8 mouse cellular contexts compared by ENCODE assay signal in genomic region chr13:34078500-34079280, GRCm38 (mm10). TPM values are rescaled to one million over a fixed set of nuclear protein-coding genes. Genes with fewer than 3 reads are reported as not detected.
DNase-seq lines count a peak whose midpoint lies in the region; ATAC-seq and TF ChIP-seq lines count a peak whose summit lies in the region.

No protein-coding gene starts in this region.

- no peaks in the 10 kb centered on the region for H3K9me3 ChIP-seq in lung, embryonic 15.5 days
- no peaks in the 10 kb centered on the region for H3K9me3 ChIP-seq in forebrain, embryonic 10.5 days
- no peaks in the 10 kb centered on the region for H3K9me3 ChIP-seq in limb, embryonic 14.5 days (ENCODE audit: control insufficient read depth, low read length)
- no peaks in the 10 kb centered on the region for H3K9me3 ChIP-seq in stomach, embryonic 14.5 days (ENCODE audit: control insufficient read depth, low read depth, low read length)

- TF ChIP-seq POLR2A in limb, embryonic 14.5 days (IDR thresholded peaks at IDR 0.05; ENCODE audit: borderline replicate concordance, extremely low read depth, insufficient read depth, insufficient read length) = no peak

- H3K36me3 ChIP-seq in lung, embryonic 15.5 days = 0 out of 2 replicates have a peak, but pooled peaks cover under 1% of the 10 kb centered on the region
- peaks cover 14% of the 10 kb centered on the region for H3K36me3 ChIP-seq in forebrain, embryonic 10.5 days (replicated peaks)
- H3K36me3 ChIP-seq in limb, embryonic 14.5 days (ENCODE audit: control insufficient read depth, insufficient read depth, low read length) = peaks cover 9% of the 10 kb centered on the region; the same call in 1 of the 2 replicates
- H3K36me3 ChIP-seq in stomach, embryonic 14.5 days (ENCODE audit: control insufficient read depth, insufficient read depth, low read length) = peaks cover 3% of the 10 kb centered on the region; the same call in 1 of the 2 replicates

- H3K27ac ChIP-seq in lung, embryonic 15.5 days = no peak overlapping the region
- no peak overlapping the region for H3K27ac ChIP-seq in forebrain, embryonic 10.5 days
- no peak overlapping the region for H3K27ac ChIP-seq in limb, embryonic 14.5 days (replicated peaks; ENCODE audit: low read depth, low read length)
- no peak overlapping the region for H3K27ac ChIP-seq in stomach, embryonic 14.5 days (ENCODE audit: low read length)

- 36% methylated on average over 16 of the region's 16 CpGs for WGBS in lung, embryonic 15.5 days
- 43% methylated on average over 16 of the region's 16 CpGs for WGBS in forebrain, embryonic 10.5 days
- WGBS in limb, embryonic 14.5 days = 16% methylated on average over 16 of the region's 16 CpGs
- WGBS in stomach, embryonic 14.5 days = 40% methylated on average over 16 of the region's 16 CpGs

- peaks cover 16% of the 10 kb centered on the region for H3K4me1 ChIP-seq in lung, embryonic 15.5 days
- peaks cover 28% of the 10 kb centered on the region for H3K4me1 ChIP-seq in forebrain, embryonic 10.5 days
- H3K4me1 ChIP-seq in limb, embryonic 14.5 days (ENCODE audit: control insufficient read depth, insufficient read depth, low read length) = peaks cover 16% of the 10 kb centered on the region
- peaks cover 9% of the 10 kb centered on the region; the same call in 1 of the 2 replicates for H3K4me1 ChIP-seq in stomach, embryonic 14.5 days (ENCODE audit: control insufficient read depth, insufficient read depth, low read length)

- H3K4me2 ChIP-seq in lung, embryonic 15.5 days = peak overlapping the region; percentile 88
- H3K4me2 ChIP-seq in limb, embryonic 14.5 days (replicated peaks; ENCODE audit: low read depth, low read length, severe bottlenecking) = peak overlapping the region; percentile 79
- peak overlapping the region; percentile 78 for H3K4me2 ChIP-seq in stomach, embryonic 14.5 days (replicated peaks; ENCODE audit: low read depth, low read length)

- DNase-seq in lung, adult 18-20 months = no peak
- no peak for DNase-seq in forebrain, embryonic 10.5 days (ENCODE audit: extremely low spot score, low spot score)
- DNase-seq in limb, embryonic 14.5 days (ENCODE audit: low spot score) = no peak
- DNase-seq in layer of hippocampus, adult 11-12 months (ENCODE audit: low spot score) = no peak
- no peak for DNase-seq in MN1 (ENCODE audit: low spot score)
- DNase-seq in left cerebral cortex, postnatal 4 days = no peak

- peak overlapping the region; percentile 67 for H3K4me3 ChIP-seq in lung, embryonic 15.5 days
- H3K4me3 ChIP-seq in forebrain, embryonic 10.5 days = peak overlapping the region; percentile 74
- H3K4me3 ChIP-seq in limb, embryonic 14.5 days (replicated peaks; ENCODE audit: low read length) = peak overlapping the region; percentile 75
- peak overlapping the region; percentile 79; the same call in 1 of the 2 replicates for H3K4me3 ChIP-seq in stomach, embryonic 14.5 days (ENCODE audit: low read depth, low read length)

- peak; percentile 5; the same call in 1 of the 2 replicates for ATAC-seq in lung, embryonic 15.5 days (ENCODE audit: borderline replicate concordance, extremely low read depth, low FRiP score, low TSS enrichment)
- ATAC-seq in limb, embryonic 14.5 days (ENCODE audit: low FRiP score, low read depth) = no peak; the same call in 1 of the 2 replicates
- peak; percentile 11; the same call in 1 of the 2 replicates for ATAC-seq in stomach, embryonic 14.5 days (ENCODE audit: insufficient number of reproducible peaks, insufficient read depth, low FRiP score, low read depth)

- H3K9ac ChIP-seq in lung, embryonic 15.5 days = peak overlapping the region; percentile 64
- peak overlapping the region; percentile 78 for H3K9ac ChIP-seq in limb, embryonic 14.5 days (ENCODE audit: low read depth, low read length, severe bottlenecking)
- no peak overlapping the region for H3K9ac ChIP-seq in stomach, embryonic 14.5 days (replicated peaks; ENCODE audit: low read depth, low read length)

- no peaks in the 10 kb centered on the region for H3K27me3 ChIP-seq in lung, embryonic 15.5 days
- H3K27me3 ChIP-seq in forebrain, embryonic 10.5 days (ENCODE audit: poor library complexity, severe bottlenecking) = peaks cover 34% of the 10 kb centered on the region
- H3K27me3 ChIP-seq in limb, embryonic 14.5 days (ENCODE audit: control insufficient read depth, insufficient read depth, low read length) = no peaks in the 10 kb centered on the region
- no peaks in the 10 kb centered on the region for H3K27me3 ChIP-seq in stomach, embryonic 14.5 days (ENCODE audit: control insufficient read depth, insufficient read depth, low read length)

- intact Hi-C loops in left cerebral cortex, postnatal 4 days (cut with DNase I) = no loop called here

RNA-seq across cellular contexts. Expression of gene Tubb2a, which starts 0.9 kb away (rescaled TPM):
- polyA plus RNA-seq in lung, embryonic 15.5 days (2015; fragmentation: Nextera tagmentation; extraction: Ambion mirVana) = 180 and 197 TPM in 2 replicates
- 79.2 and 98.2 TPM in 2 replicates for polyA plus RNA-seq in forebrain, embryonic 10.5 days (2016; fragmentation: Nextera tagmentation; extraction: Ambion mirVana)
- polyA plus RNA-seq in limb, embryonic 14.5 days (2012; rRNA removed) = 328 and 445 TPM in 2 replicates
- polyA plus RNA-seq in limb, embryonic 14.5 days (2014; fragmentation: Nextera tagmentation; extraction: Ambion mirVana) = 150 and 170 TPM in 2 replicates
- 213 and 217 TPM in 2 replicates for polyA plus RNA-seq in stomach, embryonic 14.5 days (2014; fragmentation: Nextera tagmentation; extraction: Ambion mirVana)
- 1,000 to 10,000 TPM; 2,688 to 2,817 TPM for total RNA-seq in left cerebral cortex, postnatal 4 days (2021)

RNA-seq across cellular contexts. Expression of gene Bphl, which starts 41.3 kb away (rescaled TPM):
- 57.3 and 59.0 TPM in 2 replicates for polyA plus RNA-seq in lung, embryonic 15.5 days (2015; fragmentation: Nextera tagmentation; extraction: Ambion mirVana)
- 33.6 and 35.1 TPM in 2 replicates for polyA plus RNA-seq in forebrain, embryonic 10.5 days (2016; fragmentation: Nextera tagmentation; extraction: Ambion mirVana)
- 34.4 and 37.9 TPM in 2 replicates for polyA plus RNA-seq in limb, embryonic 14.5 days (2012; rRNA removed)
- 44.3 and 49.9 TPM in 2 replicates for polyA plus RNA-seq in limb, embryonic 14.5 days (2014; fragmentation: Nextera tagmentation; extraction: Ambion mirVana)
- polyA plus RNA-seq in stomach, embryonic 14.5 days (2014; fragmentation: Nextera tagmentation; extraction: Ambion mirVana) = 36.1 and 38.4 TPM in 2 replicates
- 10 to 100 TPM; 27.6 to 31.3 TPM for total RNA-seq in left cerebral cortex, postnatal 4 days (2021)

RNA-seq across cellular contexts. Expression of gene Tubb2b, which starts 51.6 kb away (rescaled TPM):
- 18.0 and 19.7 TPM in 2 replicates for polyA plus RNA-seq in lung, embryonic 15.5 days (2015; fragmentation: Nextera tagmentation; extraction: Ambion mirVana)
- 137 and 151 TPM in 2 replicates for polyA plus RNA-seq in forebrain, embryonic 10.5 days (2016; fragmentation: Nextera tagmentation; extraction: Ambion mirVana)
- polyA plus RNA-seq in limb, embryonic 14.5 days (2012; rRNA removed) = 376 and 378 TPM in 2 replicates
- polyA plus RNA-seq in limb, embryonic 14.5 days (2014; fragmentation: Nextera tagmentation; extraction: Ambion mirVana) = 28.5 TPM in 2 replicates
- 32.1 and 34.2 TPM in 2 replicates for polyA plus RNA-seq in stomach, embryonic 14.5 days (2014; fragmentation: Nextera tagmentation; extraction: Ambion mirVana)
- 1,000 to 10,000 TPM; 3,894 to 3,983 TPM for total RNA-seq in left cerebral cortex, postnatal 4 days (2021)
